Mouse (Mus musculus): ENCODE results near the gene Fam49a.
"Not testable (repeated sequence)": the region's sequence is repeated elsewhere in the genome, so short reads cannot be mapped to it uniquely, and the experiment has no call there.

Fam49a gene

GRCm38 (mm10) chr12:12314326-12314725 lies 52.4 kb downstream of the Fam49a start:
- no peak for DNase-seq (ENCODE audit: low spot score)

GRCm38 (mm10) chr12:12315011-12315410 lies 53.1 kb downstream of the Fam49a start:
- no peak for DNase-seq (ENCODE audit: low spot score)

DNA sequence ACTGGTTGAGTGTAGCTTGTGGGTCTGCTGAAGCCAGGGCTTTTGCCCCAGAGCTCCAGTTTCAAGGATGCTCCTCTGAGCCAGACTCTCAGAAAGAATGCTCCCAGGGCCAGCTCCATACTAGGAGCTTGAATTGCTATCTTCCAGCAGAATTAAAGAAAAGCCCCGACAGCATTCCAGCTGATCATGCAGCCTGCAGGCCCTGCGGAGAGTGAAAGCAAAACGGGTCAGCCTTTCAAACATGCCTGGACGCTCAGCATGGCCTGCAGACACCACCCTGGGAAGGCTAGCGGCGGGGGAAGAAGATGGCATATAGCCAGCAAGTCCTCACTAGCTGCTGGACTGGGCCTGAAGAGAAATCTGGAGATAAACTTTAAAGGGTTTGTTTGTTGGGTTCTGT lies 55.0 kb downstream of the Fam49a start:
- DNase-seq (ENCODE audit: low spot score), result peak; percentile 13

DNA sequence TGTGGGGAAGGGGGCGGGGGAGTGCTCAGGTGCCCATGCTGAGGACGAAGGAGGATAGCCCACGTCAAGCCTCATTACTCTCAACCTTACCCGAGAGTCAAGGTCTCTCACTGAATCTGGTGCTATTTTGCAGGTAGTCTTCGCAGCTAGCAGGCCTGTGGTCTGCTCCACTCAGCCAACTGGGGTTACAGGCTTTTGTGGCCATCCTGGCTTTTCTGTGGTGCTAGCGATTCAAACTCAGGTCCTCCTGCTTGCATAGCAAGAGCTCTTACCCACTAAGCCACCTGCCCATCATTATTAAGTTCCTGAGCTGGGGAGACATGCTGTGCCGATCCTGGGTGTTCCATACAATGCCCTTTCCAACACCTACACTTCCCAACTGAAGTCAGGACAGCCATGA lies 55.7 kb downstream of the Fam49a start:
- no peak for DNase-seq (ENCODE audit: low spot score)

DNA sequence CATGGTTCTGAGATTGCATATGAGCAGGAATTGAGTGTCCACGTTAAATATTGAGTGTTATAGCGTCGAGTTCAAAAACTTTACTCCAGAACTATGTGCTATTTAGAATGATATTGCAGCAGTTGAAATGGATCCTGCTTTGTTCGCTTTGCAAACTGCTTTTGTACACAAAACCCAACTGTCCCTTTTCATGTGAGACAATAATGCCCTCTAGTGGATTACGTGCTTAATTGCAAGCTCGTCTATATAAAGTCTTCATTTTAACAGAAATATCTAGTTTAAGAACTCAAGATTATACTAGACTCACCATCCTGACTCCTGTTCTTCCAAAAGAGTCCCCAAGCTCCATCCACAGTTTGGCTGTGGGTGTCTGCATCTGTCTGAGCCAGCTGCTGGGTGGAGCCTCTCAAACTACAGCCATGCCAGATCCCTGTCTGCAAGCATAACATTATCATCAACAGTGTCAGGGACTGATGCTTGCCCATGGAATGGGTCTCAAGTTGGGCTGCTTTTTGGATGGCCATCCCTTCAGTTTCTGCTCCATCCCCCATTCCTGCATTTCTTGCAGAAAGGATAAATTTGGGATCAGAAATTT lies 56.3 kb downstream of the Fam49a start:
- DNase-seq (ENCODE audit: low spot score), result peak; percentile 55

DNA sequence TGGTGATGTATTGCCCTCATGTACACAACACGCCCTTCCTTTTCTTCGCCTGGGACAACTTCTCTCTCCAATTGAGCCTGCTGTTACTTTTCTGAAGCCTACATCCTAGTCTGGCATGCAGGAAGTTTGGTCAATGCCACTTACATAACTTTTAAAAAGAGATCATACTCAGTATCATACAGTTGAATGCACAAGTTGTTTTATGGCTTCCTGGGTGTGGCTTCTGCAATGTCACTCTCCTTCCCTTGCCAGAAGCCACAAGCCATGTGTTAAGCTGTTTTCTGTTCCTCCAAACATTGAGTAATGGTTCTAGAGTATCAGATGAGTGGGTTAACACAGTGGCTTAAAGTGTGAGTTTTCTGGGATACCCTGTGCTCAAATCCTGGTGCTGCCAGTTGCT lies 58.8 kb downstream of the Fam49a start:
- no peak for DNase-seq (ENCODE audit: low spot score)

- no peak for DNase-seq (ENCODE audit: low spot score)
These were observed 59.2 kb downstream of the Fam49a start for GRCm38 (mm10) chr12:12321111-12321510.

DNA sequence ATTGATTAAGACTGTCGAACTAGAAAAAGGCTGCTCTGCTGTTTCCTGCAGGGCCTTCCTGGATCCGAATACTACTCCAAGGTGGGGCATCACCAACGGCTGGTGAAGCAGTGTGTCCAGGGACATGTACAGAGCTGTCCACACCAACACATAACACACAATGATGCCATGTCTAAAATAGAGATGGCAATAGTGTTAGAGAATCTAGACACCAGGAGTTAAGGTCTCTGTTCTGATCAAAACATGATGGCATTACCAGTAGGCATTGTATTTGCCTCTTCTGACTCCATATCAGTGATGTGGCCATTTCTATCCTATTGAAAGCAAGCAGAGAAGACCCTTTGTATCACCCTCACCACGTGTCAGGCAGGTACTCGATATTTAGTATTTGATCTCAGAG lies 61.1 kb downstream of the Fam49a start:
- DNase-seq (ENCODE audit: low spot score), result no peak

- peak; percentile 84 for DNase-seq (ENCODE audit: low spot score)
These were observed 61.8 kb downstream of the Fam49a start for GRCm38 (mm10) chr12:12323616-12324223.

DNA sequence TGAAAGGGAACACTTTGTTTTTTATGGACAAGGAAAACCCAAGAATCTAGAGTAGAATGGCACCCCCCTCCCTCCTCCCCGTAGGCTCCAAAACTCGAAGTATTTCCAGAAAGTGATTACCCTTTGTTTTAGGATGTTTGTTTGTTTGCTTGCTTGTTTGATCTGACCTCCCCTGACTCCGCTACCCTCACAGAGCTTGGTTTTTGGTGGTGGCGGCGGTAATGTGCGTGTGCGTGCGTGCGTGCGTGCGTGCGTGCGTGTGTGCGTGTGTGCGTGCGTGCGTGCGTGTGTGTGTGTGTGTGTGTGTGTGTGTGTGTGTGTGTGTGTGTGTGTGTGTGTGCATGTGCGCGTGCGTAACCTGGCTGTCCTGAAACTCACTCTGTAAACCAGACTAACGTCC lies 62.3 kb downstream of the Fam49a start:
- not testable (repeated sequence) for DNase-seq (ENCODE audit: low spot score)

DNA sequence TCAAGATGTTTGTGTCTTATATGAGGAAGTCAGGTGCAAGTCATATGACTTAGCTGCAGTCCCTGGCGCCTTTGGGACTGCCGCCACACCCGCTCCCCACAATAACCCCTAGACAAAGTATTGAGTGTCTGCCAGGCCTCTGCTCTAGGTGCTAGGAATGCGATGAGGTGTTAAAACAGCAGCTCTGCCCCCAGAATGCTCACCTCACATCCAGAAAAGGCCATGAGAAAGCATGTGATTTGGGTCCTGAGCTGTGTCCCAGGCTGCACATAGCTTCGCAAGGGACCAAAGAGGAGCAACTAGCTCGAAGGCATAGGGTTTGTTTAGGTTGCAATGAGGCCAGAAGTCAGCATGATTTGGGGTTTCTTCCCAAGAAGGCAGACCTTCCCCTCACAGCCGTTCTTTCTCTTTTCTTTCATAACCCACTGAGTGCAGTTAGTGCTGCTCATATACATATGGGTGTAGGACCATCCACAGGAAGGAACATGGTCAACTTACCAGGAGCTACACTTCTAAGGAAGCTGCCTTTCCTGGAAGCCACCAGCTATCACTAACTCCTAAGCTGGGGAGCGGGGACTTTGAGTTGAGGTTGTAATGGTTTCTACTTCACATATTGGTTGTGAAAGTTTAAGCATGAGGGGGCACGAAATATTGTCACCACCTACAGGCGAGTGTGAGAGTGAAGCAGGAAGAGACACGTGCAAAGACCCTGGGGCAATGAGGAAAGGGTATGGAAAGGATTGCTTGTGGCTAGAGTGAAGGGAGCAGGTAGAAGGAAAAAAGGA lies 71.8 kb downstream of the Fam49a start:
- no peak for DNase-seq (ENCODE audit: low spot score)

- no peak for DNase-seq (ENCODE audit: low spot score)
These were observed 72.5 kb downstream of the Fam49a start for GRCm38 (mm10) chr12:12334486-12334885.

- no peak for DNase-seq (ENCODE audit: low spot score)
These were observed 73.6 kb downstream of the Fam49a start for GRCm38 (mm10) chr12:12335566-12335965.

GRCm38 (mm10) chr12:12337378-12337777 lies 75.4 kb downstream of the Fam49a start:
- DNase-seq (ENCODE audit: low spot score), result no peak

- no peak for DNase-seq (ENCODE audit: low spot score)
These were observed 81.4 kb downstream of the Fam49a start for GRCm38 (mm10) chr12:12343320-12343719.

GRCm38 (mm10) chr12:12348625-12349024 lies 86.7 kb downstream of the Fam49a start:
- no peak for DNase-seq (ENCODE audit: low spot score)

- no peak for DNase-seq (ENCODE audit: low spot score)
These were observed 87.8 kb downstream of the Fam49a start for GRCm38 (mm10) chr12:12349645-12350288.

DNA sequence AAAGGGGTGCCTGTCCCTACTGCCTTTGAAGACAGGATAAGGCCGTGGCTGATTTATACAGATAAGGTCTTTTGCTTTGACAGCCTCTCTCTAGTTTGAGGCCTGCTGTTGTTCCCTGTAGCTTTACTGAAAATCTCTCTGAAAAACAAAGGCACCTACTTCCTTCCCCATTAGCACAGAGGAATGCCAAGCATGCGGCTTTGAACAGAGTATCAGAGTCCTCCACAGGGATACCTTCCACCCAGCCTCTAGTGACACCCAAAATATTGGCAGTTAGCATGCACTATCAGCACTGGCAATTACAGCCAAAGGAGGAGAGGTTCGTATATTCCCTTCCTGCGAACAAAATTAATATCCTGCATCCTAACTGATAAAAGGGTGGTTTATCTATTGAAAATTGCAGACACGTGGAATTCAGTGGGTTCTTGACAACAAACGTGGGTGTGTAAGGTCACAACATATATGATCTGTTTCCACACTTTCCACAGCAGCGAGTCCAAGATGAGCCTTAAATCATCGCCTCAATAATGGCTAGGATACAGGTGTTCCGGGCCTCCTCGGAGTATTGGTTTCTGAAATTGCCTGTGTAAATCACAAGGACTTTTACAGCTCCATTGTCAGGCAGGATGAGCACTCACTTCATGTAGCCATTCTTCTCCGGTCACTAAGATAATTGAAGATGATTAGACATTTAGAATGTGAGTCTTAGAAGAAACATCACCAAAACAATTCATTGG lies 90.0 kb downstream of the Fam49a start:
- DNase-seq (ENCODE audit: low spot score), result no peak

DNA sequence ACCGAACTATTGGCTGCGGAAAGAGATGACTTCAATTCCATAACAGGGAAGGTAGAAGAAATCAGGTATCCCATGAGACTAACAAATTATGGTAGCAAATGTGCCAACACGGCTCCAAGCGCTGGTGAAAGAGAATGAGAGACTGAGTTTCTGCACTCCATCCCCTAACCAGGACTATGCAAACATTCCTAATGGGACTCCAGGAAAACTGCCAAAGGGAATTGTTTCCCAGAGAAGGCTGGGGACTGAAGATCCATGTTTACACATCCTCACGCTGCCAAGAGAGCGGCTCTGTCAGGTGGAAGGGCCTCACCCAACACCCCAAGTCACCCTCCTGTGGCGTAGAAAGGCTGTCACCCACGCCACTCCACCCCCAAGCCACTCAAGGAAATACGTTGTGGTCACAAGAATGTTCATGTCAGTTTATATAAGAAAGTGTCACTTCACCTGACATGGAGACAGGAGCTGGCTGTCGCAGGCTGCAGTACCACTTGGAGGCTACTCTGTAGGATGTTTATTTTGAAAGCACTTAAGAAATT lies 92.2 kb downstream of the Fam49a start:
- DNase-seq (ENCODE audit: low spot score), result no peak

GRCm38 (mm10) chr12:12356048-12356447 lies 94.1 kb downstream of the Fam49a start:
- DNase-seq (ENCODE audit: low spot score), result no peak

DNA sequence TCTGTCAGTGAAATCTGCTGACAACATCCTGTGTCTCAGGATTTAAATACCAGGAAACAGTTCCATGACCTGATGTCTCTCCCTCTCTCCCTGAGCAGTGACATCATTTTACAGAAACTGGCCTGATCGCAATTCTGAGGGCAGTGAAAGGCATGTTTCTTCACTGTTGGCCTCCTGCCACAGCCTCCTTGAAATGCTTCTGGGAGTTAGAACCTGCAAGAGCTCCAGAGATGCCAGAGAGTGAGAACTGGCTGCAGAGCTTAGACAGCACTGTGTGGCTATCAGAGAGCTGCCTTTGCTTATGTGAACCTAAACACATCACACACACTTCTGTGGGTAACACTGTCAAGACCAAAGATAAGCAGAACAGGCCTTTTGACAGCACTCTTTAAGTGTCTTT lies 94.5 kb downstream of the Fam49a start:
- no peak for DNase-seq (ENCODE audit: low spot score)

DNA sequence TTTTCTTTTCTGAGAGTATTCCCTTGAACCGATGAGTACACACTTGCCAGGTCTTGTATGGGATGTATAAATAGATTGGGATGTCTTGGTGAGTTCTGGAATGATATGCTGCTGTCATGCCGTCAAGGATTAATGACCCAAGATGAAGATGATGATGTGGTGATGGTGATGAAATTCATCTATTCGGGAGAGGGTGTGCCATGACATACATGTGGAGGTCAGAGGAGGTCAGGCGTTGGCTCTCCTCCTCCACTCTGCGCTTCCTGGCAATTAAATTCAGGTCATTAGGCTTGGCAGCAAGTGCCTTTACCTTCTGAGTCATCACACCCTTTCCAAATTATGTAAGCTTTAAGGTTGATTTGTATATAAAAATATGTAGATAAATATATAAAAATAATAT lies 95.0 kb downstream of the Fam49a start:
- no peak for DNase-seq (ENCODE audit: low spot score)
